Mouse (Mus musculus) heart, postnatal 0 days (tissue): Measurements from ENCODE around the gene Tmem169.

Source experiments
- CTCF ChIP-seq: IDR thresholded peaks from 2 replicates; pipeline ENCODE4 v1.5.1; 2016; ENCODE audit warnings: antibody characterized with exemption, control low read depth, low read depth
- EP300 ChIP-seq: IDR thresholded peaks from 2 replicates; pipeline ENCODE4 v1.6.1; 2016; ENCODE audit warnings: antibody characterized with exemption, low read depth

GRCm38 (mm10) chr1:72251806-72252205 is 32.4 kb upstream of the Tmem169 start:
- no peak for TF ChIP-seq CTCF
- no peak for TF ChIP-seq EP300
